Mouse (Mus musculus) embryo, embryonic 10 days (tissue): ENCODE results near the gene Dnah7c.
"Not testable (repeated sequence)": the region's sequence is repeated elsewhere in the genome, so short reads cannot be mapped to it uniquely, and the experiment has no call there.

ENCODE experiments used
- DNase-seq: peaks from one replicate; pipeline ENCODE4 v3.0.0-alpha.2; 2015; ENCODE audit warnings: low spot score

Gene Dnah7c

DNA sequence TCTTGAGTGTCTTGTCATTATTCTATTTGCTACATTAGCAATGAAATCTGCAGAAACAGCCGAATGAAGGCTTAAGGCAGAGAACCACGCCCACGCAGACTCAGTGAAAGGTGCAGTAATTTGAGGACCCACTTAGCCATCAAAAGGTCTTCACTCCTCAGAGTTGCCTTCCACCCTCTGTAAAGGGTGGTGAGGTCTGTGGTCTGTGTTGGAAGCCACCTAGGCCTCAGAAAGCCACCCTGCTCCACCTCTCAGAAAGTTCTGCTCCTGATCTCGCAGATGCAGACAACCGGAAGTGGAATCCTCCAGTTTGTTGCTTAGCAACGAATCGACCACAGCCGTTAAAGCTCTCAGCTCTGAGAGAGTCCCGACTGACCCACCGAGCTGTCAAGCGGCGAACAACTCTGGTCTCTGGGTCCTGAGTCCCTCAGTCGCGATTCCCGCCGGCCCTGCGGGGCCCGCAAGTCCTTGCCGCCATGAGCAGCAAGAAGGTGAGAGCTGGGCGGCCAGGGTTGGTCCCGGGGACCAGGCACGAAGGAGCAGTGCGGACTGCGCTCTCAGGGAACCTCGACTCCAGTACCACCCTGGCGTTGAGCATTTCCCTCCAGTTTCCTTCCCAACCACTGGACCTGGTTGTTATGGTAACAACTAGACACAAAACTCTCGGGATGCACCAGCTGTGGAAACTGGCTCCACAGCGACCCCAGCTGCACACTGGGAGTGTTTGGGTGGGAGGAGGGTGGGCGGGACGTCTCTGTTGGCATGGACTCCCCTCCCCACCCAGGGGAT, at the start of gene Dnah7c:
TSS of gene Dnah7c (plus strand) at position 456 of the 789 bp plus-strand sequence.
- DNase-seq: peak; percentile 68

DNA sequence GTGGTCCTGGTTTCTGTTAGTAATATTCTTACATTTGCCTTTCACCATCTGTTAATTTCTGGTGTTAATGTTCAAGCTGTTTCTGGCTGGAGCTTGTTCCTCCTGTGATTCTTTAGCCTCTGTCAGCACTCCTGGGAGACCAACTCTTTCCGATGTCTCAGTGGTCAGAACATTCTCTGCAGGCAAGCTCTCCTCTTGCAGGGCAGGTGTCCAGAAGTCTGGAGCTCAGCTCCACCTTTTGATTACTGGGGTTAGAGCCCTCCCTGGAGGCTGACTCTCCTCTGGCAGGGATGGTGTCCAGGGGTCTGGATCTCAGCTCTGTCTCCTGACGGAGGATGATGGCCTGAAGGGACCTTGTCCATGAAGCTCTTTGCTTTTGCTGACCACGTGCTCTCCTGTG, 44.8 kb upstream of the Dnah7c start:
- not testable (repeated sequence) for DNase-seq

DNA sequence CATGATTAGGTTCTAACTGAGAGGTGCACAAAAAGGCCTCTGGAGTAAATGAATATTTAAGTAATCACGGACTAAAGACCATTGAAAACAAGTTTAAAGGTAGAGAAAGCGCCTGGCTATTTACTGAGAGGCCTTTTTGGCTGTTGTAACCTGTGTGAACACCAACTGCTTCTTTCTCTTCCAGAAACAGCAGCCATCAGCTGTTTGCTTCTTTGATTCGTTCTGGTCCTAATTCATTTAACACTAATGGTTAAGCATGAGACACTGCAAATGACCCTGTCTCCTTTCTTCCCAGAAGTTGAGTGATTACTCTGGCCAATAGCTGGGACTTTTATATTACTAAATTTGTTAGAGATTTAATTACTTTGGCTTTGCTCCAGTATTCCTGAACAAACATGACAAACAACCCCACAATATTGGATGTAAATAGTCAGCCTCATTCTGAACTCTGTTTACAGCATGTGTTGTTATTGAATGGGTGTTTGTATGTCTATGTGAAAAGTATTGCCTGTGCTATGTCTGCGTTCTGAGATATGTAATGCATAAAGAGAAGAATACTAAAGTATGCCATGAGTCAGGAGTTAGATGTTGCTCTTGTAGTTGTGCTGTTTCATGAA, 30.6 kb upstream of the Dnah7c start:
- not testable (repeated sequence) for DNase-seq

DNA sequence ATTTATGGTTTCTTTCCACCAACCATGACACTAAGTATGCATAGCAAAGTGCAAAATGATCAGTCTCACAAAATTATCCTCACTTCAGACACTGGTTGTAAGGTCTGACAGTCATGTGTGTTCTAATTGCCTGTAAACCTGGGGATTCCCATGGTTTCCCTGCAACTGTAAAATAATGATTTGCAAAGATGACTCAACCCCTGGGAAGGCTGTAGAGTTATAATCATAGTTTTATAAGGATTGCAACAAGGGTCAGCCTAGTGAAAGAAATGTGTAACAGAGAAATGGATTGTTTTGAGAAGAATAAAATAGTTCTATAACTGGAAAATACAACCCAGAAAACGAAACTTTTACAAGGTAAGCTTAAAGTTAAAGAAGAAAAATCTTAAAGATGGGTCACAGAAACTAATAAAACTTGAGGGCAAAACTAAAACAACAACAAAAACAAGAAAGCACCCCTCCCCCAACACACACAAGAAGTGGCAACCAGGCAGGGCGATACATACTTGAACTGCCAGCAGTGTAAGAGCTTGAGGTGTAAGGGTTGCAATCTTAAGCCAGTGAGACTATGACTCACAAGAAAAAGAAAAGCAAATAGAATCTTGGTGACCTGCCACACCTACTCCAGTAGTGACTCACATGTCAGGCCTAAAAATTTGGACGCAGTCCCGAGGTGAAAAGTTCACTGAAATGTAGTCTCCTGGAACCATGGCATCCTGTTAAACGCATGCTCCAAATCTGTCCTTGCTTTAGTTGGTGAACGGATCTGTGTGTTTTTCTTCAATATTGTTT, 16.9 kb upstream of the Dnah7c start:
- no peak for DNase-seq

DNA sequence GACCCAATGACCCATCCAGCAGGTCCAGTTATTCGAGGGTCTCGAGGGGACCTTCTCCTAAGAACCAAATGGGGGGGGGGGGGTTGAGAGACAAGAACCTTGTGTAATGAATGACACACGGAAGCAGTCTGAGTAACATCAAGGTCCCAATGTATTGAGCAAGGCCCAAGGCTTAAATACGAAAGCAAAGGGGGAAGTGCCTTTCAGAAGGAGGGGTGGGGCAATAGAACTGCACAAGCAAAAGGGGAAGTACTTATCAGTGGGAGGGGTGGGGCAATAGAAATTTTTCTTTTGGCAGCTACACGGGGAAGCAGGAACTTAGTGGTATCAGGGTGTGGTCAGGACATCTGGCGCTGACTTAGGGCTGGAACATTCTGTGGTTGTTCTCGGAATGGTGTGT, 10.6 kb upstream of the Dnah7c start:
- DNase-seq: not testable (repeated sequence)

DNA sequence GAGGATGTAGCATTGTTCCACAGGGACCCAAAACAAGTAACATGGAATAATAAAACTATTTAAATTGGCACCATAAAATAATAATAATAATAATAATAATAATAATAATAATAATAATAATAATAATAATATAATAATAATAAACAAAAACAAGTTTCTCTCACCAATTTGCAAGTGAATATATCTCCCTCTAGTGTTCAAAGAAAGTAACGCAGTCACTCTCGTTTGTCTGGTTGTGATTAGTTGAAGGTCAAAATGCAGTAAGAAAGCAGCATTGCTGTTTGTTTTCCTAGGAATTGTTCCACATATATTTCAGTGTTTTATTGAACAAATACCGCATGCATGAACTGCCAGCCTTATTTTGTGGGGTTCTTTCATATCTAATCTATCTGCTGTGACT, 8.4 kb upstream of the Dnah7c start:
- DNase-seq: peak; percentile 71

DNA sequence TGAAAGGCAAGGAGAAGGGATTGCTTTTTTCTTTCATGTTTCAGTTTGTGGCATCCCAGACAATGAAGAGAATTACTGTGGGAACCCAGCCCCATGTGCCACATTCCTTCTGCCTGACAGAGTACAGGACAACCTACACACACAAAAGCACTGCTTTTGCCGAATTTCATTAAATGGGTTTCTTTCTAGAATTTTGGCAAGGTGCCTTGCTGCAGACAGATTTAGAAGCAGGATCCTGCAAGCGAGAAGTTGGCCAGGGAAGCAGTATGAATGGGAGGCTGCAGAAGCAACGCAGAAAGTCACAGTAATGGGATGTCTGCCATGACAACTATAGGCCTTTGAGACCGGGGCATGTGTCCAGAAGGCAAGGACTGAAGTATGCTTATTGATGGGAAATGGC, 6.4 kb upstream of the Dnah7c start:
- not testable (repeated sequence) for DNase-seq

DNA sequence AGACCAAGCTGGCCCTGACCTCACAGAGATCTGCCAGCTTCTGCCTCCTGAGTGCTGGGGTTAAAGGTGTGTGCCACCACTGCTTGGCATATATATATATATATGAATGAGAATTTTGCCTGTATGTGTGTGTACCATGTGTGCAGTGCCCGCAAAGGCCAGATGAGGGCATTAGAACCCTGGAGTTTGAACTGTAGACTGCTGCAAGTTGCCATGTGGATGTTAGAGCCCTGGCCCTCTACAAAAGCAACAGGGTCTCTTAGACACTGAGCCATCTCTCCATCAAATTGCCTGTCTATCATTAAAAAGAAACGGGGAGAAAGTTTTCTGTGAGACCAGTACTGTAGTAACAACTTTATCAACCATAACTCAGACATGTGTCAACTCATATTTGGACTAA, 3.0 kb downstream of the Dnah7c start:
- DNase-seq: peak; percentile 39

DNA sequence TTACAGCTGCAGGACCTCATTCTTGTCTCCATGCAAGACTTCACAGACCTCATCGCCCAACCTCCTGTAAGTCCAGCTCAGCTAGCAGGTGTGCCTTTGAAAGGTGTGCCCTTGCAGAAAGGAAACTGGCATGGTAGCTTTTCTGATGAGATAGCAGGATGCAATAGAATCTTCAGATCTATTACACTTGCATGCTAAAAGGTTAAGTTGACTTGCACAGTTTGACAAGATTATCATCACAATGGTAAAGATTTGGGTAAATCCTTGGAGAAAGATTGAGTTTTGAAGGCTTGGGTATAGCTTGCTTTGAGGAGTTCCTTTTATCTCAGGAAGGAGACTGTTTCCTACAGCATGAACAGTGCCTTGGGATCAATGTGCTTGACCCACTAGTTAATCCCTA, 89.3 kb downstream of the Dnah7c start:
- DNase-seq: not testable (repeated sequence)

DNA sequence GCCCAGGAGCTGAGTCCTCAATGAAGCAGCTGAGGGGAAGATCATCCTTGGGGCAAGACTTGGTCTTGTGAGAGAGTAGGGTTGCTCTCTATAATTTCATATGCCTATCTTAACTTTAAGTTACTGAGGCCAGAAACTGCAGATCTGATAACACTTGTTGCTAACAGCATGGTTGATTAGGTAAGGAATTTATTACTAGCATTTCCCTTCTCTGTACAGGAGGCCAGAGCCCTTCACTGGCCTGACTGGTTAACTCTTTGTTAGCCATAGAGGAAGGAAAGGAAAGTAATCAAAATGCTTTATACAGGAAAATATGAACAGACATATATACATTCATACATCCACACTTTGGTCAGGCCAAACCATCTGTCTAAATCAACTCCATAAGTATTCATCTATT, 95.6 kb downstream of the Dnah7c start:
- no peak for DNase-seq

DNA sequence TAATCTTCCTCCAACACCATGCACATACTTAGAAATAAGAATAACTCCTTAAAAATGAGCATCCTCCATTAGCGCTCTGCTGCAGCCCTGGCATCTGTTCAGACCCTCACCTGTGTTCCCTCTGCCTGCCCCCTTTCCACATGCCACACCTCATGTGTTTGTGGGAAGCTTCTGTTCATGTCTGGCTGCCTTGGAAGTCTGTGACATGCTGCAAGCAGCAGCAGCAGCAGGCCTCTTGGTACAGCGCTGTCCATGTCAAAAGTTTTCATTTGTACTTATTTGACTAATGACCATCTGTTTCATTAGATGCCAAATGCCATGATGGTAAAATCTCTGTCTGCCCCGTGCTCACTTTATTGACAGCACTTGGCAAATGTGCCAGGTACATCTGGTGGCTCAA, 101.1 kb downstream of the Dnah7c start:
- DNase-seq: not testable (repeated sequence)

DNA sequence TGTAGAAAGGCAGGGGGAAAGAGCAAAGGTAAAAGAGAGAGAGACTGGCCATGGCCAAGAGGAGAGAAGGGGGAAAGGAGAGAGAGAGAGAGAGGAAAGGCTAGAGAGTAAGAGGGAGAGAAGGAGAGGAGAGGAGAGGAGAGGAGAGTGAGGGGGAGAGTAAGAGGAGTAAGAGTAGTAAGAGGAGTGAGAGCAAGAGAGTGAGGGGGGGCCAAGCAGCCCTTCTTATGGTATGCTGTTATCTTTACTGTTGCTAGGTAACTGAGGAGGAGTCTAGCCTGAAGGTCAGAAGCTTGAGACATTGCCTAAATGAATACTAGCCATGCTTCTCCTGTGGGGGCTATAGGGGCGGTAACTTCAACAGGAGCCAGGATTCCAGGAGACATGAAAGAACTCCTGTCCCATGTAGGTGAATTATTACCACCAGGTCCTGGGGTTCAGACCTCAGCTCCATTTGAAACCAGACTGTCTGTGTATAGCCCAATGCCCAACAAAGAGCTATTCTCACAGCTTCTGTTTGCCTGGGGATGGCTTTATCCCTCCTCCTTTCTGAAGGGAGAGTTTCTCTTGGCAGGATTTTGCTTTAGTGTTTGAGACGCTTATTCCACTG, 119.5 kb downstream of the Dnah7c start:
- DNase-seq: peak; percentile 8

DNA sequence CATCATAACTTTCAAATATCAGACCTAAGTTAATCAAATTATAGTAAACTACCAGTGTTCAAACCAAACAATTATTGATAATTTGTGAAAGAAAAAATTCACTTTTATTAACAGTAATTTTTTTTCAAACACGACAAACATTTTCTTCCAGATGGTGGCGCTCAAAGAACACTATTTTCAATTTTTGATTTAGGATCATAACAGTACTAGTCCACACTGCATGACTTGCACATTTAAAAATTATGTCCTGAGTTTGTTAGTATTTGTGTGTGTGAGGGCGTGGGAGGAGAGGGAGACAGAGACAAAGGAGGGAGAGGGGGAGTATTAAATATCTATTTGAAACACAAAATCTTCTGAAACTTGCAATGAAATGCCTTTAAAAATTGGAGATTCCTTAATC, 155.0 kb downstream of the Dnah7c start:
- peak; percentile 7 for DNase-seq

DNA sequence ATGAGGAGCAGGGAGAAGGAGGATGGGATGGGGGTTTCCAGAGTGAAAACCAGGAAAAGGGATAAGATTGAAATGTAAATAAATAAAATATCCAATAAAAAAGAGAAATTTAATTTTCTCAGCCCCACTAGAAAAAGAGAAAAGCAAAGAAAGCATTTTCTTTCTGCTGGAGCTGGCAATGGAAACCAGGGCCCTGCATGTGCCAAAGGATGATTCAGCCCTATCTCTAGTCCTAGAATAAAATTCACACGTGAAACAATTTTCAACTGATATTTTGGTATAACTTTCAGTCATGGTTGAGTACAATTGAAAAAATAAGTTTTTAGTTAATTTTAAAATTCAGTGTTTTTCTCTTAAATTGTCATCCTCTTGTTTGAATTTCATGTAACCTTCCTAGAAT, 168.4 kb downstream of the Dnah7c start:
- not testable (repeated sequence) for DNase-seq

DNA sequence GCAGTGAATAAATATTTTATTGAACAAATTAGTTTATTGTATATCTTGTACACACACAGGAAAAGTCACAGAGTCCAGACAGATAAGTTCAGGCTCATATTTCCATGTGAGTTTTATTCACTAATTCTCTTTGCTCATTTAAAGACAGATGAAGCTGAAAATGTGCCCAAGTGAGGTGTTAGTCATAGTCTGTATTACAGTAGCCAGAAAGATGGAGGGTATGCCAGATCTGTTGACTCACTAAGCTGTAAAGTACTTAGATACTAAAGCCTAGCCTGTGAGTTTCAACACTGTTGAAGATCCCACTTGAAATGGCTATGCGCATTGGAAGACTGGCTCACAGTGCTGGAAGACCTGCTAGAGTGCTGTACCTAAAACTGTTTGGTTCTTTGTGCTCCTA, 171.0 kb downstream of the Dnah7c start:
- DNase-seq: not testable (repeated sequence)

DNA sequence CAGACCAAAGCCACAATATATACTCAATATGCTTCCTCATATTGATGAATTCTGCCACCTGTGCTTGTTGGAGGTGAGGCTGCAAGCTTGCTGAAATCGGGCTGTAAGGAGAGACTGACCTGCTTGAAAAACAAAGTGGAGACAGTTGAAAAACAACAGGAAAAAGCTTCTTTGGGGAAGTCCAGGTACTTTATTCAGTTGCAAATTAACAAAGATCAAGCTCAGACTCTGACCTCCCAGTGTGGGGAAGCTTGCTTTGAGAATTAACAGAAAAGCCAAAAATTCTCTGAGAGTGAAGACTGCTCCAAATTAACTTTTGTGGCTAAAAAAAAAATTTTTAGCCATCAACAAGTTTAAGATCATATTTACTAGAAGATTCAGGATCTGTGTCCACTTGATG, 194.9 kb downstream of the Dnah7c start:
- DNase-seq: no peak

DNA sequence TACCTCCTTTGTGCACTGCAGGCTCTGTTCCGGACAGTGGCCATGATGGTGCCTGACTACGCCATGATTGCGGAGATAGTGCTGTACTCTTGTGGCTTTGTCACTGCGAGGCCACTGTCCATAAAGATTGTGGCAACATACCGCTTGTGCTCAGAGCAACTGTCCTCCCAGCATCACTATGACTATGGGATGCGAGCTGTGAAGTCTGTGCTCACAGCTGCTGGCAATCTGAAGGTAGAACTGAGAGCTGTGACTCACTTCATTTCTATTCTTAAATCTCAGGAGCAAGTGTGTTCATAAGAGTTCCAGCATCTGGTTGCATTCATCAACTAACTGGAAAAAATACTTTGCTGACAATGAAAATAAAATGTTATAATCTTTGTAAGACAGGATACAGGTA, 200.5 kb downstream of the Dnah7c start:
- not testable (repeated sequence) for DNase-seq

DNA sequence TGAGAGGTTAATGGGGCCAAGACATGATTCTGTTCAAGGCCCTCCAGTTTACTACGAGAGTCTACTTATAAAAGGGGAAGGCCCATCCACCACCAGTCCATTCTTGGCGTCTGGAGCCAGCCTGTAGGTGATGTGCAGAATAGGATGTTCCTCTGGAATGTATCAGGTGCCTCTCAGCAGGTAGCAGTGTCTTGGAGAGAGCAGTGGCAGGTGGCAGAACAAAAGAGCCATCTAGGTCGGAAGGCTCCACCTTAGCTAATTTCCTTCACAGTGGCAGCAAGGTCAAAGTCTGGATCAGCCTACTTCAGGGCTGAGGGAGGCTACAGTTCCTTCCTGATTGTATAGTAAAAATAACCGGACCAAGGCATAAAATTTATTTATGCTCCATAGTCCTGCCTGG, 224.4 kb downstream of the Dnah7c start:
- DNase-seq: not testable (repeated sequence)

DNA sequence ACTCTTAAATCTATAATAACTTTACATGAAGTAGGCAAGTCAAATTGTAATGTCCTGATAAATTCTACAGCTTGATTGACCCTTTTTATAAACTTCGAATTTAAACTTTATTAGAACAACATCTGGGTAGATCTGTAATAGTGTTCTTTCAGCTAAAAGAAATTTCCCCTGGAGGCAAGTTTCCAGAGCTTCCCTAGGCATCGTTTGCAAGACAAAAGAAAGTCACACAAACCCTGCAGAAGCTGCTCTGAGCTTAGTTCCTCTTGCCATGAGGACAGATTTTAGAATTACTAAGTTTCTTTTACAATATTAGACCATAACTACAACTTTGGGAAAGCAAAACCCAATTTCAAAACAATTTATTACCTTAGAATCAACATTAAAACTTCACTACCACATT, 227.3 kb downstream of the Dnah7c start:
- DNase-seq: not testable (repeated sequence)

DNA sequence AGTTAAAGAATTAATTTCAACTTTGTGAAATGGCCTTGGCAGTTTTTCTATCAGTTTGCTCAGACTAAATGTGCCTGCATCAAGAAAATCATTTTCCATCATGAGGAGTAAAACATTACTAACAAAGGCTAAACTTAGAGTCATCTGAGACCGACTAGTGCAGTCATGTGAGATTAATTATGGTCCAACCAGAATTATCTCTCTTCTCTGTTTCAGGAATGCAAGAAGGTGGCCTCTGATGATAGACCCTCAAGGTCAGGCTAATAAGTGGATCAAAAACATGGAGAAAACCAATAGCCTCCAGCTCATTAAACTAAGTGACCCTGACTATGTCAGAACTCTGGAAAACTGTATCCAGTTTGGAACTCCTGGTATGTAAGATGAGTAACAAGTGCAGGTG, 299.4 kb downstream of the Dnah7c start:
- DNase-seq: not testable (repeated sequence)

DNA sequence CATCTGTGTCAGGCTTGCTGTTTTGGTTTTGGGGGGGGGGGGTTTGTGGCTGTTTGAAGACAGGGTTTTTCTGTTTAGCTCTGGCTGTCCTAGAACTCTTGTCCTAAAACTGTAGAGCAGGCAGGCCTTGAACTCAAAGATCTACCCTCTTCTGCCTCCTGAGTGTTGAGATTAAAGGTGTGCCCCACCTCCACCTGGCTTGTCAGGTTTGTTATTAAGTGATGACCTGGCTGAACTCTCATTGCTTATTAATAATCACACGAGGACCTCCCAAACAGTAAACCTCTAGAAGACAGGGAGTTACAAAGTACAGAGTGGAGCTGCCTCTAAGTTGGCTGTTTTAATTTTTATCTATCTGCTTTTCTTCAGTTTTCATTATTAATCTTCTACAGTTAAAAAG, 299.9 kb downstream of the Dnah7c start:
- DNase-seq: no peak

DNA sequence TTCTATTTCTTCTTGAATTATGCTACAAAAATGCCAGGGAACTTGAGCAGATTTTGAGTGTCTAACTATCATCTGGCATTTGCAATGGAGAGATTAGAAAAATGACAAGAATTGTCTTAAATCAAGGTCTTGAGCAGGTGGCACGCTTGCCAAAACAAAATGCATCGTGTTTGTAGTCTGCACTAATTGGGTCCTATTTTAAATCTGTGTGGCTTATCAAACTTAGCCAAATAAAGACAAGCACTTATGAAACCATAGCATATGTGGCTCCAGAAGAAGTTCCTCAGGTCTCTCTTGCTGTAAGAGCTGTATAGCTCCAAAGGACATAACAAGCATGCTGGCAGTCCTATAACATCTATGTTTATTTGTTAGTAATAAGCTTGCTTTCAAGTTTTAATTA, 300.3 kb downstream of the Dnah7c start:
- DNase-seq: not testable (repeated sequence)
